Mouse (Mus musculus) forebrain, embryonic 15.5 days (tissue): Measurements from ENCODE around the gene Tmprss2. TPM values are rescaled to one million over a fixed set of nuclear protein-coding genes. Genes with fewer than 3 reads are reported as not detected.

Experiments used
- ATAC-seq: fragments of 200-750 bp; cut with Nextera tagmentation; replicated peaks from 2 replicates; pipeline ENCODE4 v1.8.0; 2017; ENCODE audit warnings: mild to moderate bottlenecking, moderate TSS enrichment, moderate library complexity
- H3K27ac ChIP-seq: fragments of 300-500 bp; sonication (generic); replicated peaks from 2 replicates; pipeline ENCODE4 v1.5.1; 2015; ENCODE audit warnings: mild to moderate bottlenecking, inconsistent platforms
- H3K27me3 ChIP-seq: fragments of 300-500 bp; sonication (generic); 2 replicates; pipeline ENCODE4 v1.6.1; 2015; ENCODE audit warnings: inconsistent platforms
- H3K36me3 ChIP-seq: fragments of 300-500 bp; sonication (generic); 2 replicates; pipeline ENCODE4 v1.6.1; 2015; ENCODE audit warnings: mild to moderate bottlenecking, inconsistent platforms
- H3K4me1 ChIP-seq: fragments of 300-500 bp; sonication (generic); 2 replicates; pipeline ENCODE4 v1.6.1; 2015; ENCODE audit warnings: inconsistent platforms
- H3K4me2 ChIP-seq: fragments of 300-500 bp; sonication (generic); replicated peaks from 2 replicates; pipeline ENCODE4 v1.6.1; 2015; ENCODE audit warnings: mild to moderate bottlenecking, inconsistent platforms
- H3K4me3 ChIP-seq: fragments of 300-500 bp; sonication (generic); 2 replicates; pipeline ENCODE4 v1.5.1; 2015; ENCODE audit warnings: mild to moderate bottlenecking, inconsistent platforms
- H3K9ac ChIP-seq: fragments of 300-500 bp; sonication (generic); replicated peaks from 2 replicates; pipeline ENCODE4 v1.6.1; 2015; ENCODE audit warnings: mild to moderate bottlenecking, inconsistent platforms
- H3K9me3 ChIP-seq: fragments of 300-500 bp; sonication (generic); 2 replicates; pipeline ENCODE4 v1.6.1; 2016; ENCODE audit warnings: inconsistent platforms
- WGBS: fragments of 180-500 bp; shearing (Covaris S2); methylation state at CpG from one replicate; pipeline ENCODE4 v1.1.7; 2015; ENCODE audit warnings: mixed read lengths; 5-methylcytosine and 5-hydroxymethylcytosine counted together
- polyA plus RNA-seq: library from polyadenylated mRNA; unstranded; fragments of >200 nt; fragmentation: Nextera tagmentation; extraction: Ambion mirVana; gene quantifications from 2 replicates; pipeline ENCODE4 v1.2.1, GENCODE M21; 2015

Gene Tmprss2
- polyA plus RNA-seq, 1 experiment from 2014 or later: not detected

GRCm38 (mm10) chr16:97569426-97569825 lies 41.6 kb downstream of the Tmprss2 start:
- WGBS: 62% methylated on average over 1 of the region's 1 CpGs
- no peaks in the 10 kb centered on the region for H3K27me3 ChIP-seq
- no peak overlapping the region for H3K27ac ChIP-seq
- no peak overlapping the region for H3K4me3 ChIP-seq
- no peak overlapping the region for H3K9ac ChIP-seq
- no peak overlapping the region for H3K4me2 ChIP-seq
- ATAC-seq: no peak
- no peaks in the 10 kb centered on the region for H3K4me1 ChIP-seq
- H3K9me3 ChIP-seq: no peaks in the 10 kb centered on the region
- H3K36me3 ChIP-seq: no peaks in the 10 kb centered on the region

- ATAC-seq: no peak
- H3K27me3 ChIP-seq: no peaks in the 10 kb centered on the region
- H3K36me3 ChIP-seq: no peaks in the 10 kb centered on the region
- no peaks in the 10 kb centered on the region for H3K9me3 ChIP-seq
- H3K9ac ChIP-seq: no peak overlapping the region
- no peak overlapping the region for H3K4me2 ChIP-seq
- H3K27ac ChIP-seq: no peak overlapping the region
- H3K4me3 ChIP-seq: no peak overlapping the region
- WGBS: 65% methylated on average over 9 of the region's 9 CpGs
- no peaks in the 10 kb centered on the region for H3K4me1 ChIP-seq
Observed at GRCm38 (mm10) chr16:97568662-97569061, 42.3 kb downstream of the Tmprss2 start.

- ATAC-seq: no peak
- Histone ChIP-seq H3K27me3 (no peaks in the 10 kb centered on the region), H3K4me3 (no peak overlapping the region), H3K4me2 (no peak overlapping the region), H3K36me3 (no peaks in the 10 kb centered on the region), H3K4me1 (no peaks in the 10 kb centered on the region), H3K27ac (no peak overlapping the region), H3K9ac (no peak overlapping the region), H3K9me3 (no peaks in the 10 kb centered on the region)
- 85% methylated on average over 4 of the region's 4 CpGs for WGBS
Observed at GRCm38 (mm10) chr16:97544340-97544739, 66.7 kb downstream of the Tmprss2 start.

GRCm38 (mm10) chr16:97536859-97537258 lies 74.1 kb downstream of the Tmprss2 start:
- H3K4me3 ChIP-seq: no peak overlapping the region
- H3K9me3 ChIP-seq: no peaks in the 10 kb centered on the region
- no peak overlapping the region for H3K4me2 ChIP-seq
- no peak overlapping the region for H3K27ac ChIP-seq
- H3K4me1 ChIP-seq: peaks cover 17% of the 10 kb centered on the region
- no peaks in the 10 kb centered on the region for H3K36me3 ChIP-seq
- H3K9ac ChIP-seq: no peak overlapping the region
- no peaks in the 10 kb centered on the region for H3K27me3 ChIP-seq
- ATAC-seq: no peak
- 76% methylated on average over 1 of the region's 1 CpGs for WGBS

GRCm38 (mm10) chr16:97535808-97536413 lies 75.1 kb downstream of the Tmprss2 start:
- Histone ChIP-seq H3K9me3 (no peaks in the 10 kb centered on the region), H3K4me2 (no peak overlapping the region), H3K27ac (peak overlapping the region; percentile 31; the same call in 1 of the 2 replicates), H3K4me1 (peaks cover 17% of the 10 kb centered on the region), H3K4me3 (no peak overlapping the region), H3K36me3 (no peaks in the 10 kb centered on the region), H3K27me3 (no peaks in the 10 kb centered on the region), H3K9ac (no peak overlapping the region)
- peak; percentile 84 for ATAC-seq
- WGBS: 4% methylated on average over 3 of the region's 3 CpGs

- H3K27me3 ChIP-seq: no peaks in the 10 kb centered on the region
- 0 out of 2 replicates have a peak overlapping the region, but pooled peaks have one; percentile 8 for H3K4me2 ChIP-seq
- no peak overlapping the region for H3K4me3 ChIP-seq
- peak overlapping the region; percentile 31; the same call in 1 of the 2 replicates for H3K27ac ChIP-seq
- H3K36me3 ChIP-seq: no peaks in the 10 kb centered on the region
- peak; percentile 35; the same call in 1 of the 2 replicates for ATAC-seq
- no peak overlapping the region for H3K9ac ChIP-seq
- no peaks in the 10 kb centered on the region for H3K9me3 ChIP-seq
- peaks cover 17% of the 10 kb centered on the region for H3K4me1 ChIP-seq
- 35% methylated on average over 5 of the region's 5 CpGs for WGBS
Observed at GRCm38 (mm10) chr16:97534876-97535461, 76.0 kb downstream of the Tmprss2 start.

- no peaks in the 10 kb centered on the region for H3K27me3 ChIP-seq
- H3K4me3 ChIP-seq: no peak overlapping the region
- no peaks in the 10 kb centered on the region for H3K36me3 ChIP-seq
- no peaks in the 10 kb centered on the region for H3K9me3 ChIP-seq
- WGBS: 41% methylated on average over 1 of the region's 1 CpGs
- ATAC-seq: peak; percentile 27; the same call in 1 of the 2 replicates
- 0 out of 2 replicates have a peak overlapping the region, but pooled peaks have one; percentile 8 for H3K4me2 ChIP-seq
- 0 out of 2 replicates have a peak overlapping the region, but pooled peaks have one; percentile 14 for H3K27ac ChIP-seq
- no peak overlapping the region for H3K9ac ChIP-seq
- H3K4me1 ChIP-seq: peaks cover 17% of the 10 kb centered on the region
Observed at GRCm38 (mm10) chr16:97534448-97534847, 76.5 kb downstream of the Tmprss2 start.

- H3K9me3 ChIP-seq: no peaks in the 10 kb centered on the region
- H3K27ac ChIP-seq: no peak overlapping the region
- no peaks in the 10 kb centered on the region for H3K36me3 ChIP-seq
- 92% methylated on average over 5 of the region's 5 CpGs for WGBS
- no peak overlapping the region for H3K4me2 ChIP-seq
- H3K27me3 ChIP-seq: no peaks in the 10 kb centered on the region
- H3K4me3 ChIP-seq: no peak overlapping the region
- H3K4me1 ChIP-seq: peaks cover 17% of the 10 kb centered on the region
- H3K9ac ChIP-seq: no peak overlapping the region
- ATAC-seq: no peak
Observed at GRCm38 (mm10) chr16:97533751-97534150, 77.2 kb downstream of the Tmprss2 start.

GRCm38 (mm10) chr16:97533126-97533525 lies 77.9 kb downstream of the Tmprss2 start:
- Histone ChIP-seq H3K4me3 (no peak overlapping the region), H3K9ac (no peak overlapping the region), H3K4me1 (peaks cover 17% of the 10 kb centered on the region), H3K9me3 (no peaks in the 10 kb centered on the region), H3K27me3 (no peaks in the 10 kb centered on the region), H3K27ac (no peak overlapping the region), H3K36me3 (no peaks in the 10 kb centered on the region), H3K4me2 (no peak overlapping the region)
- 96% methylated on average over 1 of the region's 1 CpGs for WGBS
- ATAC-seq: no peak

GRCm38 (mm10) chr16:97529241-97529640 lies 81.8 kb downstream of the Tmprss2 start:
- H3K4me2 ChIP-seq: no peak overlapping the region
- no peak overlapping the region for H3K9ac ChIP-seq
- no peak overlapping the region for H3K4me3 ChIP-seq
- 90% methylated on average over 2 of the region's 2 CpGs for WGBS
- no peak overlapping the region for H3K27ac ChIP-seq
- H3K27me3 ChIP-seq: no peaks in the 10 kb centered on the region
- no peaks in the 10 kb centered on the region for H3K9me3 ChIP-seq
- no peaks in the 10 kb centered on the region for H3K36me3 ChIP-seq
- ATAC-seq: no peak
- no peaks in the 10 kb centered on the region for H3K4me1 ChIP-seq

GRCm38 (mm10) chr16:97523024-97523423 lies 88.0 kb downstream of the Tmprss2 start:
- H3K27me3 ChIP-seq: no peaks in the 10 kb centered on the region
- no peaks in the 10 kb centered on the region for H3K36me3 ChIP-seq
- no peaks in the 10 kb centered on the region for H3K9me3 ChIP-seq
- no peaks in the 10 kb centered on the region for H3K4me1 ChIP-seq
- 0 out of 2 replicates have a peak, but pooled peaks have one; percentile 55 for ATAC-seq
- 9% methylated on average over 1 of the region's 1 CpGs for WGBS
- H3K4me3 ChIP-seq: no peak overlapping the region
- no peak overlapping the region for H3K27ac ChIP-seq
- H3K4me2 ChIP-seq: no peak overlapping the region
- no peak overlapping the region for H3K9ac ChIP-seq

GRCm38 (mm10) chr16:97521983-97522382 lies 89.0 kb downstream of the Tmprss2 start:
- no peak overlapping the region for H3K27ac ChIP-seq
- WGBS: 87% methylated on average over 6 of the region's 6 CpGs

More at GRCm38 (mm10) chr16:97521983-97522382, 89.0 kb downstream of the Tmprss2 start:
- Histone ChIP-seq H3K27me3 (no peaks in the 10 kb centered on the region), H3K4me3 (no peak overlapping the region), H3K4me1 (no peaks in the 10 kb centered on the region), H3K36me3 (no peaks in the 10 kb centered on the region), H3K9ac (no peak overlapping the region), H3K4me2 (no peak overlapping the region), H3K9me3 (no peaks in the 10 kb centered on the region)
- ATAC-seq: no peak
